Comparison of ENCODE assay signal across 20 mouse cellular contexts in the genomic region with DNA sequence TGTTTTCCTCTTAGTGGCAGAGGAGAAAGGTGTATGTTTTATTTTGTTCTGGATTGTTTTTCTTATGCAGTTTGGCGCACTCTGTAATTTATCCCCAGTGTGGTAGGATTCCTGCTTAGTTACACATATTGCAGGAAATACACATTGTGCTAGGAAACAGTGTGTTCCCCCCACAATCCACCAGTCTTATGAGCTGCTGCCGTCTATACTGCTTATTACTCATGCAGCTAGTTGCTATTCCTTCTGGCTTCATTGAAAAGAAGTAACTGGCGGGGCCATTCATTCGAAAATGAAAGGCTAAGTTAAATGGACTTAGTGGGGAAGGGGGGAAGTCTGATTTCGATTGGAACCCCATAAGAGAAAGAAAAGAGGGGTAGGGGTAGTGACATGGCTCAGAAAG.
"Had no signal": no experiment of that assay in that cellular context is flagged by ENCODE, and none has a peak within 500 bp of the region (broad histone marks: within the 10 kb centered on the region; RNA-seq: fewer than 3 reads in every experiment).

No protein-coding gene starts in this region.

- H3K27me3 ChIP-seq: kidney, embryonic 15.5 days; limb, embryonic 12.5 days; limb, embryonic 15.5 days; neural tube, embryonic 12.5 days had no signal

- H3K4me1 ChIP-seq: kidney, embryonic 15.5 days; limb, embryonic 15.5 days had no signal

- H3K36me3 ChIP-seq: kidney, embryonic 15.5 days; limb, embryonic 12.5 days; limb, embryonic 15.5 days; neural tube, embryonic 12.5 days had no signal

- DNase-seq: kidney, adult 11 months; kidney, adult 8-10 months; kidney, postnatal 10 days; kidney, postnatal 36 days; layer of hippocampus, postnatal 36 days; liver, postnatal 0 days; lung, embryonic 14.5 days; thymus, adult 2 months; thymus, postnatal 14 days; thymus, postnatal 4 days had no signal

- H3K4me3 ChIP-seq: kidney, embryonic 15.5 days; left cerebral cortex, adult 2 months; limb, embryonic 12.5 days; limb, embryonic 15.5 days; neural tube, embryonic 12.5 days had no signal

- ATAC-seq: liver, postnatal 0 days; lung, postnatal 0 days; midbrain, embryonic 16.5 days had no signal

- H3K27ac ChIP-seq: kidney, embryonic 15.5 days; left cerebral cortex, adult 2 months; limb, embryonic 12.5 days; limb, embryonic 15.5 days; liver, embryonic 14.5 days; macrophage; neural tube, embryonic 12.5 days had no signal

- H3K4me2 ChIP-seq: kidney, embryonic 15.5 days; limb, embryonic 12.5 days; limb, embryonic 15.5 days; liver, embryonic 11.5 days; lung, embryonic 14.5 days; neural tube, embryonic 12.5 days had no signal

- H3K9ac ChIP-seq: kidney, embryonic 15.5 days; limb, embryonic 12.5 days; limb, embryonic 15.5 days; liver, embryonic 14.5 days; liver, postnatal 0 days; lung, embryonic 14.5 days; neural tube, embryonic 12.5 days had no signal

- H3K9me3 ChIP-seq: kidney, embryonic 15.5 days; limb, embryonic 12.5 days; limb, embryonic 15.5 days; neural tube, embryonic 12.5 days had no signal
